Mouse (Mus musculus): ENCODE data around the gene Atp2b2. TPM values are rescaled to one million over a fixed set of nuclear protein-coding genes. Genes with fewer than 3 reads are reported as not detected.

The Atp2b2 gene
- polyA plus RNA-seq, 1 experiment from 2014 or later = 34.2 TPM

GRCm38 (mm10) chr6:113745117-113745516 lies 297.3 kb downstream of the Atp2b2 start:
- Histone ChIP-seq H3K27ac (no peak overlapping the region), H3K36me3 (replicated peaks; ENCODE audit: control insufficient read depth, insufficient read depth) (peaks cover 20% of the 10 kb centered on the region), H3K4me2 (replicated peaks) (no peak overlapping the region), H3K4me1 (replicated peaks; ENCODE audit: control insufficient read depth, insufficient read depth, low read length) (no peaks in the 10 kb centered on the region; the same call in 1 of the 2 replicates), H3K27me3 (ENCODE audit: control insufficient read depth, insufficient read depth, low read length) (no peaks in the 10 kb centered on the region), H3K9ac (no peak overlapping the region), H3K9me3 (ENCODE audit: control insufficient read depth, low read length) (no peaks in the 10 kb centered on the region), H3K4me3 (replicated peaks; ENCODE audit: low read length) (no peak overlapping the region)
- DNase-seq (ENCODE audit: low spot score) (no peak), ATAC-seq (ENCODE audit: low FRiP score) (no peak)

- ATAC-seq (ENCODE audit: low FRiP score) (no peak), DNase-seq (ENCODE audit: low spot score) (no peak)
- Histone ChIP-seq H3K4me2 (replicated peaks) (no peak overlapping the region), H3K9me3 (ENCODE audit: control insufficient read depth, low read length) (no peaks in the 10 kb centered on the region), H3K27me3 (ENCODE audit: control insufficient read depth, insufficient read depth, low read length) (no peaks in the 10 kb centered on the region), H3K27ac (no peak overlapping the region), H3K4me3 (replicated peaks; ENCODE audit: low read length) (no peak overlapping the region), H3K36me3 (replicated peaks; ENCODE audit: control insufficient read depth, insufficient read depth) (peaks cover 20% of the 10 kb centered on the region), H3K9ac (no peak overlapping the region), H3K4me1 (replicated peaks; ENCODE audit: control insufficient read depth, insufficient read depth, low read length) (peaks cover 10% of the 10 kb centered on the region)
- WGBS = 59% methylated on average over 1 of the region's 1 CpGs
Measured at GRCm38 (mm10) chr6:113743111-113743510, 299.3 kb downstream of the Atp2b2 start.

GRCm38 (mm10) chr6:113742321-113742720 lies 300.1 kb downstream of the Atp2b2 start:
- no peak overlapping the region for H3K4me3 ChIP-seq (replicated peaks; ENCODE audit: low read length)
- no peaks in the 10 kb centered on the region for H3K27me3 ChIP-seq (ENCODE audit: control insufficient read depth, insufficient read depth, low read length)
- H3K27ac ChIP-seq = no peak overlapping the region
- H3K4me2 ChIP-seq (replicated peaks) = no peak overlapping the region
- no peaks in the 10 kb centered on the region for H3K9me3 ChIP-seq (ENCODE audit: control insufficient read depth, low read length)
- 83% methylated on average over 1 of the region's 1 CpGs for WGBS
- H3K9ac ChIP-seq = no peak overlapping the region
- peaks cover 10% of the 10 kb centered on the region for H3K4me1 ChIP-seq (replicated peaks; ENCODE audit: control insufficient read depth, insufficient read depth, low read length)
- no peak for DNase-seq (ENCODE audit: low spot score)
- no peak for ATAC-seq (ENCODE audit: low FRiP score)
- H3K36me3 ChIP-seq (replicated peaks; ENCODE audit: control insufficient read depth, insufficient read depth) = peaks cover 20% of the 10 kb centered on the region

GRCm38 (mm10) chr6:113741425-113741824 lies 301.0 kb downstream of the Atp2b2 start:
- no peak overlapping the region for H3K27ac ChIP-seq
- no peaks in the 10 kb centered on the region for H3K9me3 ChIP-seq (ENCODE audit: control insufficient read depth, low read length)
- H3K27me3 ChIP-seq (ENCODE audit: control insufficient read depth, insufficient read depth, low read length) = no peaks in the 10 kb centered on the region
- no peak overlapping the region for H3K4me2 ChIP-seq (replicated peaks)
- 70% methylated on average over 2 of the region's 2 CpGs for WGBS
- ATAC-seq (ENCODE audit: low FRiP score) = no peak
- peaks cover 24% of the 10 kb centered on the region for H3K36me3 ChIP-seq (replicated peaks; ENCODE audit: control insufficient read depth, insufficient read depth)
- DNase-seq (ENCODE audit: low spot score) = no peak
- H3K4me1 ChIP-seq (replicated peaks; ENCODE audit: control insufficient read depth, insufficient read depth, low read length) = peaks cover 10% of the 10 kb centered on the region
- no peak overlapping the region for H3K9ac ChIP-seq
- no peak overlapping the region for H3K4me3 ChIP-seq (replicated peaks; ENCODE audit: low read length)

GRCm38 (mm10) chr6:113740236-113741217 lies 301.9 kb downstream of the Atp2b2 start, which contains the start of gene Sec13:
Gene Sec13, minus strand, starts transcription at chr6:113740743.
- WGBS = 7% methylated on average over 41 of the region's 41 CpGs
- peak; percentile 91 for ATAC-seq (ENCODE audit: low FRiP score)
- H3K4me3 ChIP-seq (replicated peaks; ENCODE audit: low read length) = peak within 1 kb of the TSS; percentile 87

GRCm38 (mm10) chr6:113737318-113738046 lies 304.9 kb downstream of the Atp2b2 start:
- Histone ChIP-seq H3K36me3 (replicated peaks; ENCODE audit: control insufficient read depth, insufficient read depth) (peaks cover 57% of the 10 kb centered on the region), H3K27ac (no peak overlapping the region), H3K9ac (no peak overlapping the region), H3K4me2 (replicated peaks) (no peak overlapping the region), H3K4me1 (replicated peaks; ENCODE audit: control insufficient read depth, insufficient read depth, low read length) (peaks cover 10% of the 10 kb centered on the region), H3K4me3 (replicated peaks; ENCODE audit: low read length) (no peak overlapping the region), H3K9me3 (ENCODE audit: control insufficient read depth, low read length) (no peaks in the 10 kb centered on the region), H3K27me3 (ENCODE audit: control insufficient read depth, insufficient read depth, low read length) (no peaks in the 10 kb centered on the region)
- no peak for ATAC-seq (ENCODE audit: low FRiP score)
- 95% methylated on average over 9 of the region's 9 CpGs for WGBS
- no peak for DNase-seq (ENCODE audit: low spot score)

More at GRCm38 (mm10) chr6:113740236-113741217, 301.9 kb downstream of the Atp2b2 start, which contains the start of gene Sec13:
- peak within 1 kb of the TSS; percentile 78 for H3K27ac ChIP-seq
- H3K9me3 ChIP-seq (ENCODE audit: control insufficient read depth, low read length) = no peaks in the 10 kb centered on the region
- H3K27me3 ChIP-seq (ENCODE audit: control insufficient read depth, insufficient read depth, low read length) = no peaks in the 10 kb centered on the region
- DNase-seq (ENCODE audit: low spot score) = peak; percentile 94
- peak within 1 kb of the TSS; percentile 96 for H3K4me2 ChIP-seq (replicated peaks)
- peak within 1 kb of the TSS; percentile 86 for H3K9ac ChIP-seq
- H3K4me1 ChIP-seq (replicated peaks; ENCODE audit: control insufficient read depth, insufficient read depth, low read length) = peaks cover 10% of the 10 kb centered on the region
- peaks cover 28% of the 10 kb centered on the region for H3K36me3 ChIP-seq (replicated peaks; ENCODE audit: control insufficient read depth, insufficient read depth)

GRCm38 (mm10) chr6:113731296-113731695 lies 311.1 kb downstream of the Atp2b2 start:
- H3K36me3 ChIP-seq (replicated peaks; ENCODE audit: control insufficient read depth, insufficient read depth) = peaks cover 99% of the 10 kb centered on the region
- DNase-seq (ENCODE audit: low spot score) (no peak), ATAC-seq (ENCODE audit: low FRiP score) (no peak)
- 93% methylated on average over 3 of the region's 3 CpGs for WGBS
- H3K9ac ChIP-seq = no peak overlapping the region
- H3K27me3 ChIP-seq (ENCODE audit: control insufficient read depth, insufficient read depth, low read length) = no peaks in the 10 kb centered on the region
- no peaks in the 10 kb centered on the region for H3K4me1 ChIP-seq (replicated peaks; ENCODE audit: control insufficient read depth, insufficient read depth, low read length)
- H3K4me3 ChIP-seq (replicated peaks; ENCODE audit: low read length) = no peak overlapping the region
- no peak overlapping the region for H3K27ac ChIP-seq
- H3K4me2 ChIP-seq (replicated peaks) = no peak overlapping the region
- no peaks in the 10 kb centered on the region for H3K9me3 ChIP-seq (ENCODE audit: control insufficient read depth, low read length)

- H3K4me1 ChIP-seq (replicated peaks; ENCODE audit: control insufficient read depth, insufficient read depth, low read length) = no peaks in the 10 kb centered on the region
- no peak overlapping the region for H3K4me2 ChIP-seq (replicated peaks)
- 93% methylated on average over 7 of the region's 7 CpGs for WGBS
Measured at GRCm38 (mm10) chr6:113728181-113728580, 314.2 kb downstream of the Atp2b2 start.

GRCm38 (mm10) chr6:113721061-113721460 lies 321.4 kb downstream of the Atp2b2 start:
- Histone ChIP-seq H3K36me3 (replicated peaks; ENCODE audit: control insufficient read depth, insufficient read depth) (peaks cover 87% of the 10 kb centered on the region), H3K27me3 (ENCODE audit: control insufficient read depth, insufficient read depth, low read length) (no peaks in the 10 kb centered on the region), H3K4me3 (replicated peaks; ENCODE audit: low read length) (no peak overlapping the region), H3K9ac (no peak overlapping the region), H3K4me2 (replicated peaks) (no peak overlapping the region), H3K27ac (no peak overlapping the region), H3K9me3 (ENCODE audit: control insufficient read depth, low read length) (no peaks in the 10 kb centered on the region), H3K4me1 (replicated peaks; ENCODE audit: control insufficient read depth, insufficient read depth, low read length) (no peaks in the 10 kb centered on the region)
- DNase-seq (ENCODE audit: low spot score) (no peak), ATAC-seq (ENCODE audit: low FRiP score) (no peak)
- whole genome bisulfite sequencing = 96% methylated on average over 4 of the region's 4 CpGs

More at GRCm38 (mm10) chr6:113728181-113728580, 314.2 kb downstream of the Atp2b2 start:
- H3K4me3 ChIP-seq (replicated peaks; ENCODE audit: low read length) = no peak overlapping the region
- H3K9me3 ChIP-seq (ENCODE audit: control insufficient read depth, low read length) = no peaks in the 10 kb centered on the region
- H3K9ac ChIP-seq = no peak overlapping the region
- ATAC-seq (ENCODE audit: low FRiP score) = no peak
- H3K36me3 ChIP-seq (replicated peaks; ENCODE audit: control insufficient read depth, insufficient read depth) = peaks cover 99% of the 10 kb centered on the region
- H3K27ac ChIP-seq = no peak overlapping the region
- DNase-seq (ENCODE audit: low spot score) = no peak
- H3K27me3 ChIP-seq (ENCODE audit: control insufficient read depth, insufficient read depth, low read length) = no peaks in the 10 kb centered on the region
